Mouse (Mus musculus) Patski (cell line): ENCODE data around the gene Uck2. TPM values are rescaled to one million over a fixed set of nuclear protein-coding genes. Genes with fewer than 3 reads are reported as not detected.

Experiments
- ATAC-seq: fragments of 100-300 bp; one replicate; pipeline ENCODE4 v1.8.0; 2021
- CTCF ChIA-PET: fragments of 350-600 bp; sonication (Branson Sonifier 250); formaldehyde crosslinking; loops from one replicate; lab custom pipeline; 2022; ENCODE audit warnings: inconsistent platforms; lab: Charles Lee
- POLR2A ChIA-PET: fragments of 350-600 bp; sonication (Branson Sonifier 250); formaldehyde crosslinking; loops from one replicate; lab custom pipeline; 2022; ENCODE audit warnings: antibody characterized with exemption, inconsistent platforms; lab: Charles Lee
- DNase-seq: peaks from one replicate; pipeline ENCODE4 v3.0.0-alpha.2; 2011; ENCODE audit warnings: low read depth, low spot score
- H3K27me3 ChIP-seq: fragments of 371-371 bp; one replicate; pipeline ENCODE4 v1.5.1; 2021
- CTCF ChIP-seq: fragments of 100-300 bp; IDR thresholded peaks from one replicate; pipeline ENCODE4 v1.5.1; 2021
- in situ Hi-C: fragments of 300-500 bp; cut with MboI; formaldehyde crosslinking; loops from 3 replicates; pipeline ENCODE4 v1.11.1; 2018; ENCODE audit warnings: low pct_unique_long_range_greater_than_20kb, mixed read lengths
- polyA plus RNA-seq: library from polyadenylated mRNA; unstranded; gene quantifications from one replicate; pipeline ENCODE4 v1.2.3, GENCODE M21; 2021

Gene Uck2
- polyA plus RNA-seq, 1 experiment from 2014 or later: 66.4 TPM

- DNase-seq: no peak
- in situ Hi-C loops: no loop called here
- no peak for ATAC-seq
- CTCF ChIA-PET: interaction anchor here (0.8 to 2.0 kb wide), 4 partner anchors 12 to 24 kb away, joined by 3 to 5 read pairs (median 4); no protein-coding TSS in a partner anchor
- POLR2A ChIA-PET: no interaction called here
- TF ChIP-seq CTCF: no peak
- no peaks in the 10 kb centered on the region for H3K27me3 ChIP-seq
Measured at GRCm38 (mm10) chr1:167245180-167245641, 39.9 kb downstream of the Uck2 start.

- no peak for TF ChIP-seq CTCF
- H3K27me3 ChIP-seq: no peaks in the 10 kb centered on the region
- CTCF ChIA-PET: interaction anchor here (1.2 kb wide), 1 partner anchor 11 kb away, joined by 3 read pairs; no protein-coding TSS in a partner anchor
- POLR2A ChIA-PET: no interaction called here
- in situ Hi-C loops: no loop called here
- ATAC-seq: peak; percentile 93
- DNase-seq: peak; percentile 88
Measured at GRCm38 (mm10) chr1:167242191-167242681, 42.9 kb downstream of the Uck2 start.

GRCm38 (mm10) chr1:167241487-167241886 is 43.6 kb downstream of the Uck2 start:
- POLR2A ChIA-PET: interaction anchor here (0.6 to 0.7 kb wide), 2 partner anchors 35 to 56 kb away, joined by 5 to 9 read pairs; no protein-coding TSS in a partner anchor
- H3K27me3 ChIP-seq: no peaks in the 10 kb centered on the region
- CTCF ChIA-PET: interaction anchor here (1.2 kb wide), 1 partner anchor 10 kb away, joined by 3 read pairs; no protein-coding TSS in a partner anchor
- in situ Hi-C loops: no loop called here
- DNase-seq (no peak), ATAC-seq (no peak)
- no peak for TF ChIP-seq CTCF

- in situ Hi-C loops: no loop called here
- CTCF ChIA-PET: no interaction called here
- H3K27me3 ChIP-seq: no peaks in the 10 kb centered on the region
- no peak for ATAC-seq
- POLR2A ChIA-PET: interaction anchor here (1.3 kb wide), 1 partner anchor 22 kb away, joined by 8 read pairs; no protein-coding TSS in a partner anchor
- TF ChIP-seq CTCF: no peak
- no peak for DNase-seq
Measured at GRCm38 (mm10) chr1:167240361-167240760, 44.8 kb downstream of the Uck2 start.

GRCm38 (mm10) chr1:167239916-167240315 is 45.2 kb downstream of the Uck2 start:
- CTCF ChIA-PET: no interaction called here
- ATAC-seq (no peak), DNase-seq (no peak)
- no peaks in the 10 kb centered on the region for H3K27me3 ChIP-seq
- in situ Hi-C loops: no loop called here
- TF ChIP-seq CTCF: no peak
- POLR2A ChIA-PET: interaction anchor here (1.3 kb wide), 1 partner anchor 23 kb away, joined by 8 read pairs; no protein-coding TSS in a partner anchor

- in situ Hi-C loops: no loop called here
- DNase-seq (no peak), ATAC-seq (no peak)
- no peak for TF ChIP-seq CTCF
- H3K27me3 ChIP-seq: no peaks in the 10 kb centered on the region
- CTCF ChIA-PET: interaction anchor here (1.5 kb wide), 1 partner anchor 69 kb away, joined by 4 read pairs; no protein-coding TSS in a partner anchor
- POLR2A ChIA-PET: no interaction called here
Measured at GRCm38 (mm10) chr1:167237798-167238197, 47.3 kb downstream of the Uck2 start.

- ATAC-seq (no peak), DNase-seq (no peak)
- CTCF ChIA-PET: interaction anchor here (1.5 kb wide), 1 partner anchor 70 kb away, joined by 4 read pairs; no protein-coding TSS in a partner anchor
- H3K27me3 ChIP-seq: no peaks in the 10 kb centered on the region
- in situ Hi-C loops: no loop called here
- POLR2A ChIA-PET: interaction anchor here (0.6 kb wide), 1 partner anchor 47 kb away, joined by 5 read pairs; no protein-coding TSS in a partner anchor
- TF ChIP-seq CTCF: no peak
Measured at GRCm38 (mm10) chr1:167236790-167237189, 48.3 kb downstream of the Uck2 start.

- H3K27me3 ChIP-seq: no peaks in the 10 kb centered on the region
- in situ Hi-C loops: loop anchor here (5.0 kb wide), 1 partner anchor 38 kb away; no protein-coding TSS in a partner anchor
- CTCF ChIA-PET: interaction anchor here (2.8 kb wide), 1 partner anchor 22 kb away, joined by 5 read pairs; no protein-coding TSS in a partner anchor
- no peak for TF ChIP-seq CTCF
- DNase-seq: no peak
- no peak for ATAC-seq
- POLR2A ChIA-PET: no interaction called here
Measured at GRCm38 (mm10) chr1:167234344-167234743, 50.8 kb downstream of the Uck2 start.

GRCm38 (mm10) chr1:167232918-167233317 is 52.2 kb downstream of the Uck2 start:
- TF ChIP-seq CTCF: no peak
- DNase-seq: no peak
- ChIA-PET POLR2A (no interaction called here), CTCF (interaction anchor here (2.8 kb wide), 1 partner anchor 21 kb away, joined by 5 read pairs; no protein-coding TSS in a partner anchor)
- no peak for ATAC-seq
- H3K27me3 ChIP-seq: no peaks in the 10 kb centered on the region
- in situ Hi-C loops: loop anchor here (5.0 kb wide), 1 partner anchor 39 kb away; no protein-coding TSS in a partner anchor

GRCm38 (mm10) chr1:167231612-167232283 is 53.4 kb downstream of the Uck2 start:
- ChIA-PET CTCF (interaction anchor here (0.9 to 1.5 kb wide), 6 partner anchors 10 to 105 kb away, joined by 3 to 5 read pairs (median 3); no protein-coding TSS in a partner anchor), POLR2A (no interaction called here)
- TF ChIP-seq CTCF: no peak
- ATAC-seq (no peak), DNase-seq (no peak)
- H3K27me3 ChIP-seq: no peaks in the 10 kb centered on the region
- in situ Hi-C loops: loop anchor here (5.0 kb wide), 1 partner anchor 41 kb away; no protein-coding TSS in a partner anchor
